Mouse (Mus musculus): ENCODE data around the gene Cltc. TPM values are rescaled to one million over a fixed set of nuclear protein-coding genes. Genes with fewer than 3 reads are reported as not detected.

The Cltc gene
- polyA plus RNA-seq, 1 experiment from 2014 or later: 143 TPM

DNA sequence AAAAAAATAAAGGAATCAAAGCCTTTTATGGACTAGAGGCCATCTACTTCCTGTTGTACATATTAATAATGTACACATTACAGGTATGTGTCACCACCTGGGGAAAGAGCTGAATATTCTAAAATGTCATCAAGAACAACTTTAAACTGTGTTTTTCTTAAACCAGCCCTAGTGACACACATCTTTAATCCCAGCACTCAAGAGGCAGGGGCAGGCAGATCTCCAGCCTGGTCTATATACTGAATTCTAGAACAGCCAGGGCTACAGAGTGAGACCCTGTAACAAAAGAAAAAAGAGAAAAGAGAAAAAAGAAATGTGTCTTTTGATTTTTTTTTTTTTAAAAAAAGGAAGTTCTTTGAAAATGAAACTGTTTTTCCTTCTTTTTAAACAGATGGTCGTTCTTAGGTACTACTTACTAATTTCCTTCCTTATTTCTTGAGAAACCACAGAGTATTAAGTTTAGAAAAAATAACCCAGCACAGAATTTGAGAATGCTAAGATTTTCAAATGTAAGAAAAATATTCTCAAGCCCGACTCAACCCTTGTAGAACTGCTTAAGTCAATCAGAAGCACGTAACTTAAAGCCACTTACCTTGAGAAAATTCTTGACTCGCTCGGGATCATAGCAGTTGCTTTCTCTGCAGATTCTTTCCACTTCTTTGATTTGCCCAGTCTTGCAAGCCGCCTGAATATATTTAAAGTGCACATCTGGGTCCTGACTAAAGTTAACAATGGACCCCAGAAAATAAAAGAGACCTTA is 39.9 kb downstream of the Cltc start:
- H3K4me3 ChIP-seq (ENCODE audit: low read depth, low read length): no peak overlapping the region
- no peaks in the 10 kb centered on the region for H3K27me3 ChIP-seq (ENCODE audit: control insufficient read depth, insufficient read depth, low read length)
- DNase-seq (ENCODE audit: low spot score): no peak
- H3K9me3 ChIP-seq (ENCODE audit: control insufficient read depth, low read length): no peaks in the 10 kb centered on the region
- H3K4me1 ChIP-seq (ENCODE audit: control insufficient read depth, insufficient read depth, low read length): no peaks in the 10 kb centered on the region
- 92% methylated on average over 6 of the region's 6 CpGs for WGBS
- ATAC-seq (ENCODE audit: insufficient number of reproducible peaks, low FRiP score, low TSS enrichment, low read depth): no peak
- peaks cover 16% of the 10 kb centered on the region for H3K36me3 ChIP-seq (ENCODE audit: control insufficient read depth, insufficient read depth, low read length)
- H3K4me2 ChIP-seq (ENCODE audit: low read depth, severe bottlenecking): no peak overlapping the region
- H3K9ac ChIP-seq (ENCODE audit: low read length): no peak overlapping the region
- H3K27ac ChIP-seq (replicated peaks; ENCODE audit: low read depth, low read length): no peak overlapping the region

DNA sequence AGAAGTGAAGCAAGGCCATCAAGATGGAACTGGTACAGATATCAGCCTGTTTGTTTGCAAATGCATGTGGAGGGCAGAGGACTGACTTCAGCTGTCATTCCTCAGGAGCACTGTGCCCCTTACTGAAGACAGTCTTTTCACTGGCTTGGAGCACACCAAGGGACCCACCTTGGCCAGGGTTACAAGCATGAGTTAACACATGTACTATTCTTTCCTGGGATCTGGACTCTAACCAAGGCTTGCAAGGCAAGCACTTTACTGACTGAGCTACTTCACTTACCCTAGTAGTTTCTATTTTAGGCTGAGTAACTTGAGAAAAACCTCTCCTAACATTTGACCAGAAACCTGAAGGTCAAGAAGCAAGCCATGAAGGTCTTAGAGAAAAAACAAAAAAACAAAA is 42.8 kb downstream of the Cltc start:
- Histone ChIP-seq H3K9me3 (ENCODE audit: control insufficient read depth, low read length) (no peaks in the 10 kb centered on the region), H3K4me1 (ENCODE audit: control insufficient read depth, insufficient read depth, low read length) (no peaks in the 10 kb centered on the region), H3K36me3 (ENCODE audit: control insufficient read depth, insufficient read depth, low read length) (peaks cover 17% of the 10 kb centered on the region), H3K4me2 (ENCODE audit: low read depth, severe bottlenecking) (no peak overlapping the region), H3K27me3 (ENCODE audit: control insufficient read depth, insufficient read depth, low read length) (no peaks in the 10 kb centered on the region), H3K9ac (ENCODE audit: low read length) (no peak overlapping the region), H3K27ac (replicated peaks; ENCODE audit: low read depth, low read length) (no peak overlapping the region), H3K4me3 (ENCODE audit: low read depth, low read length) (no peak overlapping the region)
- no peak for ATAC-seq (ENCODE audit: insufficient number of reproducible peaks, low FRiP score, low TSS enrichment, low read depth)
- DNase-seq (ENCODE audit: low spot score): no peak

DNA sequence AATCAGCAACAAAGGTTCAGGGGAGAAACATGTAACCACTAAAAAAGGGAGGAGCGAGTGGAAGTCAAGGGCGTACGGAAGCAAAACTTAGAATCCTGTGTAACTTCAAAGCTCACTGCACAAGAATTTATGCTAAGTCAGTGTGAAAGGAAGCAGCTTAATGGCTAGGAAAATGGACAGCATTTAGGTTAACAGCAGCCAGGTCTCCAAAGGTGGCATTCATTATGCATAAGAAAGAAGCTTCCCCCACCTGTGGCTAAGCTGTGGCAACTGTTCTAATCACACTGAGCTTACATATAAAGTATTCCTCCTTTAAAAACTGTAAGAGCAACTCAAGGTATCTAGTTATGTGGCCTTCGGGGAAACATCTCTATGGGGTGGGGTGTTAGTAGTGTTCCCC is 56.2 kb downstream of the Cltc start:
- Histone ChIP-seq H3K4me3 (ENCODE audit: low read depth, low read length) (no peak overlapping the region), H3K27ac (replicated peaks; ENCODE audit: low read depth, low read length) (no peak overlapping the region), H3K4me1 (ENCODE audit: control insufficient read depth, insufficient read depth, low read length) (no peaks in the 10 kb centered on the region), H3K9ac (ENCODE audit: low read length) (no peak overlapping the region), H3K9me3 (ENCODE audit: control insufficient read depth, low read length) (no peaks in the 10 kb centered on the region), H3K36me3 (ENCODE audit: control insufficient read depth, insufficient read depth, low read length) (peaks cover 20% of the 10 kb centered on the region), H3K27me3 (ENCODE audit: control insufficient read depth, insufficient read depth, low read length) (no peaks in the 10 kb centered on the region), H3K4me2 (ENCODE audit: low read depth, severe bottlenecking) (no peak overlapping the region)
- no peak for DNase-seq (ENCODE audit: low spot score)
- no peak for ATAC-seq (ENCODE audit: insufficient number of reproducible peaks, low FRiP score, low TSS enrichment, low read depth)
- 89% methylated on average over 4 of the region's 4 CpGs for WGBS

DNA sequence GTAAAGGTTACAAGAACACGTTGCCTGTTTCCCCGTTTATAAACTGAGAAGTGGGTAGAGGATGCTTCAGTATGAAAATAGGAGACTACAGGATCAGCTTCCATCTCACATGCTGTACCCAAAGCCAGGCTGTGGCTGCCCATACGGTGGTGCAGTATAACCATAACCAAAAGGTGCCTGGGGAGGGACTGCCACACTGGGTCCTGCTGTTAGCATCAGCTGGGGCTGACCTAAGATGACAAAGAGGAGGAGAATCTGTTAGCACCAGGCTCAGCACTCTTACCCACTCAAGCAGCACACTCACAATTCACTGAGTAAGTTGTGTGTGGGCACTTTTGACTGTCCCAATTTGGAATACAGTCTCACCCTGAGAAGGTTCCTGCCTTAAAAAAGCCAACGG is 61.9 kb downstream of the Cltc start:
- 82% methylated on average over 4 of the region's 4 CpGs for WGBS
- no peak overlapping the region for H3K9ac ChIP-seq (ENCODE audit: low read length)
- H3K27me3 ChIP-seq (ENCODE audit: control insufficient read depth, insufficient read depth, low read length): no peaks in the 10 kb centered on the region
- H3K36me3 ChIP-seq (ENCODE audit: control insufficient read depth, insufficient read depth, low read length): peaks cover 10% of the 10 kb centered on the region
- H3K4me2 ChIP-seq (ENCODE audit: low read depth, severe bottlenecking): no peak overlapping the region
- DNase-seq (ENCODE audit: low spot score) (no peak), ATAC-seq (ENCODE audit: insufficient number of reproducible peaks, low FRiP score, low TSS enrichment, low read depth) (no peak)
- no peak overlapping the region for H3K27ac ChIP-seq (replicated peaks; ENCODE audit: low read depth, low read length)
- H3K9me3 ChIP-seq (ENCODE audit: control insufficient read depth, low read length): no peaks in the 10 kb centered on the region
- H3K4me1 ChIP-seq (ENCODE audit: control insufficient read depth, insufficient read depth, low read length): no peaks in the 10 kb centered on the region
- no peak overlapping the region for H3K4me3 ChIP-seq (ENCODE audit: low read depth, low read length)

DNA sequence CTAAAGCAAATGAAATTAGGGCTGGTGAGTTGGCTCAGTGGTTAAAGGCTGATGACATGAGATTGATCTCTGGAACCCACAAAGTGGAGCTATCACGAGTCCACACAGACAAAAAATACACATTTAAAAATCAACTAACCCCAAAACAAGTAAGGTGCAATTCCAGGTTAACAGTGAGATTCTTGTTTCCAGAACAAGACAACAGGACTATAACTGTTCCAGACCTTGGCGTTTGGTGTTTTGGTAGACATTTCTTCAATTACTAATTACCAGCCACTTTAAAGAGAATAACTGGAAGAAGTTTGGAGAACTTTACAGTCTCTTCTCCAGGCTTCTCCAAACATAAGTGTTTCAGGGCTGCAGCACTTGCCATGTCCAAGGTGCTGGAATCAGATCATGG is 64.8 kb downstream of the Cltc start:
- ATAC-seq (ENCODE audit: insufficient number of reproducible peaks, low FRiP score, low TSS enrichment, low read depth) (no peak), DNase-seq (ENCODE audit: low spot score) (no peak)
- H3K9me3 ChIP-seq (ENCODE audit: control insufficient read depth, low read length): no peaks in the 10 kb centered on the region
- no peaks in the 10 kb centered on the region for H3K27me3 ChIP-seq (ENCODE audit: control insufficient read depth, insufficient read depth, low read length)
- H3K4me2 ChIP-seq (ENCODE audit: low read depth, severe bottlenecking): no peak overlapping the region
- no peak overlapping the region for H3K27ac ChIP-seq (replicated peaks; ENCODE audit: low read depth, low read length)
- no peak overlapping the region for H3K9ac ChIP-seq (ENCODE audit: low read length)
- no peaks in the 10 kb centered on the region for H3K4me1 ChIP-seq (ENCODE audit: control insufficient read depth, insufficient read depth, low read length)
- H3K36me3 ChIP-seq (ENCODE audit: control insufficient read depth, insufficient read depth, low read length): peaks cover 17% of the 10 kb centered on the region
- 90% methylated on average over 2 of the region's 2 CpGs for WGBS
- no peak overlapping the region for H3K4me3 ChIP-seq (ENCODE audit: low read depth, low read length)

GRCm38 (mm10) chr11:86691956-86692355 is 65.4 kb downstream of the Cltc start:
- H3K27me3 ChIP-seq (ENCODE audit: control insufficient read depth, insufficient read depth, low read length): no peaks in the 10 kb centered on the region
- H3K4me2 ChIP-seq (ENCODE audit: low read depth, severe bottlenecking): no peak overlapping the region
- H3K27ac ChIP-seq (replicated peaks; ENCODE audit: low read depth, low read length): no peak overlapping the region
- H3K36me3 ChIP-seq (ENCODE audit: control insufficient read depth, insufficient read depth, low read length): peaks cover 15% of the 10 kb centered on the region
- ATAC-seq (ENCODE audit: insufficient number of reproducible peaks, low FRiP score, low TSS enrichment, low read depth) (no peak), DNase-seq (ENCODE audit: low spot score) (no peak)
- H3K4me1 ChIP-seq (ENCODE audit: control insufficient read depth, insufficient read depth, low read length): no peaks in the 10 kb centered on the region
- no peak overlapping the region for H3K9ac ChIP-seq (ENCODE audit: low read length)
- 88% methylated on average over 2 of the region's 2 CpGs for WGBS
- no peaks in the 10 kb centered on the region for H3K9me3 ChIP-seq (ENCODE audit: control insufficient read depth, low read length)
- no peak overlapping the region for H3K4me3 ChIP-seq (ENCODE audit: low read depth, low read length)

- no peaks in the 10 kb centered on the region for H3K4me1 ChIP-seq (ENCODE audit: control insufficient read depth, insufficient read depth, low read length)
- peaks cover 13% of the 10 kb centered on the region for H3K36me3 ChIP-seq (ENCODE audit: control insufficient read depth, insufficient read depth, low read length)
- no peak overlapping the region for H3K4me2 ChIP-seq (ENCODE audit: low read depth, severe bottlenecking)
- ATAC-seq (ENCODE audit: insufficient number of reproducible peaks, low FRiP score, low TSS enrichment, low read depth) (no peak), DNase-seq (ENCODE audit: low spot score) (no peak)
- no peaks in the 10 kb centered on the region for H3K9me3 ChIP-seq (ENCODE audit: control insufficient read depth, low read length)
- no peak overlapping the region for H3K4me3 ChIP-seq (ENCODE audit: low read depth, low read length)
- 94% methylated on average over 3 of the region's 3 CpGs for WGBS
- no peak overlapping the region for H3K27ac ChIP-seq (replicated peaks; ENCODE audit: low read depth, low read length)
- no peaks in the 10 kb centered on the region for H3K27me3 ChIP-seq (ENCODE audit: control insufficient read depth, insufficient read depth, low read length)
- H3K9ac ChIP-seq (ENCODE audit: low read length): no peak overlapping the region
These were observed 65.9 kb downstream of the Cltc start for GRCm38 (mm10) chr11:86691482-86691881.

DNA sequence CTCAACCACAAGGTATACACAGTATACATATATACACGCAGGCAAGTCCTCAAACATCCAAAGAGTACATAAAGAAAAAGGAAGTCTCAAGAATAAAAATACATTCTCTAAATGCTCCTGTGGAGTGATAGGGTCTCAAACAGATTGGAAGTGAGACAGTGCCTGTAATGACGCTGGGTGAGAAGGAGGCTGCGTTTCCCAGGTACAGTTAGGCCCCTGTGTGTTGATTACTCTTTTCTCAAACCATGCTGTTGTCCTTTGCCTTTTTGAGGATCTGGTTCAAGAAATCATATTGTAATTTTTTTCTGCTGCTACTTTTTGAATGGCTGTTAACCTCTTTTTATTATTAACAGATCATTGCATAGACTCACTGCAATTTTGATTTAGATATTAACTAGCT is 67.0 kb downstream of the Cltc start:
- ATAC-seq (ENCODE audit: insufficient number of reproducible peaks, low FRiP score, low TSS enrichment, low read depth): no peak
- WGBS: 93% methylated on average over 3 of the region's 3 CpGs
- Histone ChIP-seq H3K9ac (ENCODE audit: low read length) (no peak overlapping the region), H3K4me3 (ENCODE audit: low read depth, low read length) (no peak overlapping the region), H3K27me3 (ENCODE audit: control insufficient read depth, insufficient read depth, low read length) (no peaks in the 10 kb centered on the region), H3K9me3 (ENCODE audit: control insufficient read depth, low read length) (no peaks in the 10 kb centered on the region), H3K4me1 (ENCODE audit: control insufficient read depth, insufficient read depth, low read length) (peaks cover 2% of the 10 kb centered on the region; the same call in 1 of the 2 replicates), H3K4me2 (ENCODE audit: low read depth, severe bottlenecking) (no peak overlapping the region), H3K27ac (replicated peaks; ENCODE audit: low read depth, low read length) (no peak overlapping the region), H3K36me3 (ENCODE audit: control insufficient read depth, insufficient read depth, low read length) (peaks cover 13% of the 10 kb centered on the region)
- no peak for DNase-seq (ENCODE audit: low spot score)

GRCm38 (mm10) chr11:86685366-86685765 is 72.0 kb downstream of the Cltc start:
- Histone ChIP-seq H3K4me3 (ENCODE audit: low read depth, low read length) (no peak overlapping the region), H3K9ac (ENCODE audit: low read length) (no peak overlapping the region), H3K4me1 (ENCODE audit: control insufficient read depth, insufficient read depth, low read length) (peaks cover 5% of the 10 kb centered on the region; the same call in 1 of the 2 replicates), H3K9me3 (ENCODE audit: control insufficient read depth, low read length) (no peaks in the 10 kb centered on the region), H3K27me3 (ENCODE audit: control insufficient read depth, insufficient read depth, low read length) (no peaks in the 10 kb centered on the region), H3K4me2 (ENCODE audit: low read depth, severe bottlenecking) (peak overlapping the region; percentile 63; the same call in 1 of the 2 replicates), H3K36me3 (ENCODE audit: control insufficient read depth, insufficient read depth, low read length) (peaks cover 7% of the 10 kb centered on the region), H3K27ac (replicated peaks; ENCODE audit: low read depth, low read length) (no peak overlapping the region)
- WGBS: 84% methylated on average over 1 of the region's 1 CpGs
- no peak for ATAC-seq (ENCODE audit: insufficient number of reproducible peaks, low FRiP score, low TSS enrichment, low read depth)
- no peak for DNase-seq (ENCODE audit: low spot score)
